Mouse (Mus musculus) adrenal gland (tissue): Measurements from ENCODE around the gene Dus1l.
"Not testable (repeated sequence)": the region's sequence is repeated elsewhere in the genome, so short reads cannot be mapped to it uniquely, and the experiment has no call there.

ENCODE experiments used
- intact Hi-C: fragments of 180-260 bp; cut with DNase I; formaldehyde crosslinking; loops from one replicate; pipeline ENCODE4 v1.15.1; 2025

Gene Dus1l

DNA sequence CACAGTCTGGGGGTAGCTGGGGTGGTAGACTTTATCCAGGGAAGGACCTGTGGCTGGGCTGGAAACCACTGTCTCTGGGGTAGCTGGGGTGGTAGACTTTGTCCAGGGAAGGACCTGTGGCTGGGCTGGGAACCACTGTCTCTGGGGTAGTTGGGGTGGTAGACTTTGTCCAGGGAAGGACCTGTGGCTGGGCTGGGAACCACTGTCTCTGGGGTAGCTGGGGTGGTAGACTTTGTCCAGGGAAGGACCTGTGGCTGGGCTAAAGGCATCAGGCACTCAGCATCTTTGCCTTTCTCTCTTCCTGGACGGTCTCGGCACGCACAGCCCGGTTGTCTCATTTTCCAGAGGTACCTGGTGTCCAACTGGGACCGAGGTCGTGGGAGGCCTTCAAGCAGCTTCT, 14.8 kb downstream of the Dus1l start:
- intact Hi-C loops, result loop anchor here (10.0 kb wide), 1 partner anchor 287 kb away; the partner anchor contains the start of gene Slc25a10

DNA sequence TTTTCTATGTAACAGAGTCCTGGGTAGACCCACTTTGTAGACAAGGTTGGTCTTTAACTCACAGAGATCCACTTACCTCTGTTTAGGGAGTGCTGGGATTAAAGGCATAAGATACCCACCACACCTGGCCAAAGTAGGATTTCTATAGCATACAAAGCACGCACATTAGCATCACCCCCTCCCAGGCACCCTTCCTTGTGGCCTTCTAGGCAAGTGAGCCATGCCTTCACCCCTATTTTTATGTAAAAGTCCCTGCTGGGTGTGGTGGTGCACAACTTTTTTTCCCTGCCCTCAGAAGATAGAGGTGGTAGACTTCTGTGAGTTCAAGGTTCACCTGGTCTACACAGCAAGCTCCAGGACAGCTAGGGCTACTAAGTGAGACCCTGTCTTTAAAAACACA, 16.3 kb downstream of the Dus1l start:
- intact Hi-C loops, result loop anchor here (5.0 to 10.0 kb wide), 2 partner anchors 123 to 285 kb away; partner anchors contain the start of gene Slc25a10

DNA sequence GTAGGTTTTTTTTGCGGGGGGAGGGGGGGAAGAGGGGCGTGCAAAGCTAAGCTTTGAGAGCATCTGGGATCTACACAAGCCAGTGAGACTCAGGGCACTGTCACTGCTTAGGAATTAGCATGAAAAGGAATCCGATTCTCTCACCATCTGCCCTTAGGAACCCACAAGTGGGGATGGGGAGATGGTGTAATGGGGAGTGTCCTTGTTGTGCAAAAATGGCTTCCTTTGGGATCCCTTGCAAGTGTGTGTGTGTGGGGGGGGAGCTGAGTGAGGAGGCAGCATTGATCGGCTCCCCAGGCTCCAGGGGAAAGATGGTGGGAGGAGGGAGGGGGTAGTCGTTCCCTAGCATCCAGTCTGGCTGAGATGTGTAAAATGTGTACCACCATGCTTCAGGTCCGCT, 19.1 kb downstream of the Dus1l start:
- intact Hi-C loops, result loop anchor here (5.0 kb wide), 1 partner anchor 120 kb away; no protein-coding TSS in a partner anchor

DNA sequence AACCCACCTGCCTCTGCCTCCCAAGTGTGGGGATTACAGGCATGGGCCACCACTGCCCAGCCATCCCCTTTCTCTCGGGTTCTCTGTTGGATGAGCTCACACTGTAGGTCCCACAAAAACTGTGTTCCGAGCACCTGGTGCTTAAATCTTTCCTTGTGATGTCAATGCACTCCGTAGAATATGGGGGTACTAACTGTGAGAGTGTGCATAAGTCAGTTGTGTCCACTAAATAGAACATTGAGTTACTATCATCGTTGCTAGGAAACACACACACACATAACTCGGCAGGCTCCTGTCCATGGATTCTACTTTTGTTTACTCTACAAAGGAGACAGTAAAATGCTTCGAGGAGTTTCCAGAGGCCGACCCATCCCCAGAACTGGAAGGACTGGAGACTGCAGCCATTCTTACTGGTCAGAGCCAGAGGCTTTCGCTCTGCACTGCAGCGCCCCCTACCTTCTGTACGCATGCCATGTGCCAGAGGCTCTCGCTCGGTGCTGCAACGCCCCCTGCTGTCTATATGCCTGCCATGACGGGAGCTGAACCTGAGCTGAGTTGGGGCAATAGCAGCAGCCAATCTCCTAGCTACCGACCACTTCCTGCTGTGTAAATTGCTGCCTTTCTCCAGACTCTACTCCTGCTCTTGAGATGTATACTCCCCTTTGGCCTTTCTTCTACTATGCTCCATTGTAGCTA, 20.3 kb downstream of the Dus1l start:
- intact Hi-C loops, result loop anchor here (1.0 to 5.0 kb wide), 2 partner anchors 55 to 119 kb away; partner anchors contain the start of gene Rac3

DNA sequence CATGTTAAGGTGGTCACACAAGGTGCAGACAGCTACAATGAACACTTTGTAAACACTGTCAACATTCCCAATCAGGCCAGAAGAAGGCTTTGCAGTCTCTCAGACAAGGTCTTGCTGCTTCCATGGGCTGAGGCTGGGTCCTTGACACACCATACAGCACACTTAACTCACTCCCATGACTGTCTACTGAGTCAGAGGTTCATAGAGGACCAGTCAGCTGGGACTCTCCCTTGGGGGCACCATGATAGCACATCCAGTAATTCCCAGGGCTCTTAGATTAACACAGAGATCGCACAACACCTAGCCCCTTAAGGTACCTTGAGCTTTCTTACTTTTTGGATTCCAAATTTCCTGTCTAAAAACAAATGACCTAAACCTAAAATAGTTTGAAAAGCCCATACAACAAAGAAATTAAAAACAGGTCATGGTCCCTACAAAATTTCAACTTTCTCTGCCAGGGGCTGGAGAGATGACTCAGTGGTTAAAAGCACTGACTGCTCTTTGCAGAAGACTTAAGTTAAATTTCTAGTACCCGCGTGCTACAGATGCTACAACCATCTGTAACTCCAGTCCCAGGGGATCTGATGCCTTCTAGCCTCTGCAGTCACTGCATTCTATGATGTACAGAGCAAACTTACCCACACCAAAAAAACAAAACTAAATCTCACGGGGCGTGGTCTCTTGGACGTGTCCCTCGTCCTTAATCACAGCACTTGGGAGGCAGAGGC, 22.6 kb downstream of the Dus1l start:
- intact Hi-C loops, result no loop called here

DNA sequence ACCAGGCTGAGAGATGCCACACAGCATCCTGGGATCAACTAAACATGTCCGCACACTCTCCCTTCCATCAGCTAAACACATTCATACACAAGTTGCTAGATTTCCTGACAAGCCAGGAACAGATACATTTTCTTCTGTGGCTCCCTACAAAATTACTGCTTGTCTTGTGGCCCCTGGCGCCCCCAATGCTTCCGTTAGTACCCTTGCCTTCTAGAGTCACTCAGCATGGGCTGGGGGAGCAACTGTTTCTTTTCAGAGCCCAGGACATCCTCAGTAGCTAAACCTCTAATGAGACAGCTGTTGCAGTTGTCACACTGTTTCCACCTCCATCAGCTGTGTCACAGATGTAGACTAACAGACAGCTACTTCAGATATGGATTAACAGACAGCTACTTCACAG, 23.5 kb downstream of the Dus1l start:
- intact Hi-C loops, result no loop called here

DNA sequence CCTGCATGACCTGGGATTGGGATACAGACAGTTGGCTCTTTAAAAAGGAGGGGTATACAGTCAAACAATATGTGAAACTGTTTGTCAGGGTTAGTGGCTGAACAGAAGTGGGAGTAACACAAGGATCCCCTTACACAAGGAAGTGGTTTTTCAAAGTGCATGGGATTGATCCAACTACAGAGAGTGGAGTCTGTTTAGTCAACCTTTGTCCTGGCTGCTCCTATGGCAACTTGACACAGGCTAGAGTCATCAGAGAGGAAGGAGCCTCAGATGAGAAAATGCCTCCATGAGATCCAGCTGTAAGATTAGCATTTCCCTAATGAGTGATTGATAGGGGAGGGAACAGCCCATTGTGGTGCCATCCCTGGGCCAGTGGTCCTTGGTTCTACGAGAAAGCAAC, 28.0 kb downstream of the Dus1l start:
- intact Hi-C loops, result no loop called here

DNA sequence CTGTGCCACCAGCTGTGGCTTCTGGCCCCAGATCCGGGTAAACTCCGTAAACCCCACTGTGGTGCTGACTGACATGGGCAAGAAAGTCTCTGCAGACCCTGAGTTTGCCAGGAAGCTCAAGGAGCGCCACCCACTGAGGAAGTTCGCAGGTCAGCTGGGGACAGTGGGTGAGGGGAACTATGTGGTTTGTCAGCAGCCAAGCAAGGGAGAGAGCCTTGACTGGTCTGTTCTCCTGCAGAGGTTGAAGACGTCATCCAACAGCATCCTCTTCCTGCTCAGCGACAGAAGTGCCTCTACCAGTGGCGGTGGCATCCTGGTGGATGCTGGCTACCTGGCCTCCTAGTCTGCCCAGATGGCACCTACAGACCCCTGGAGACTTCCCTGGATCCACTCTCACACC, 29.2 kb downstream of the Dus1l start:
- intact Hi-C loops, result not testable (repeated sequence)

DNA sequence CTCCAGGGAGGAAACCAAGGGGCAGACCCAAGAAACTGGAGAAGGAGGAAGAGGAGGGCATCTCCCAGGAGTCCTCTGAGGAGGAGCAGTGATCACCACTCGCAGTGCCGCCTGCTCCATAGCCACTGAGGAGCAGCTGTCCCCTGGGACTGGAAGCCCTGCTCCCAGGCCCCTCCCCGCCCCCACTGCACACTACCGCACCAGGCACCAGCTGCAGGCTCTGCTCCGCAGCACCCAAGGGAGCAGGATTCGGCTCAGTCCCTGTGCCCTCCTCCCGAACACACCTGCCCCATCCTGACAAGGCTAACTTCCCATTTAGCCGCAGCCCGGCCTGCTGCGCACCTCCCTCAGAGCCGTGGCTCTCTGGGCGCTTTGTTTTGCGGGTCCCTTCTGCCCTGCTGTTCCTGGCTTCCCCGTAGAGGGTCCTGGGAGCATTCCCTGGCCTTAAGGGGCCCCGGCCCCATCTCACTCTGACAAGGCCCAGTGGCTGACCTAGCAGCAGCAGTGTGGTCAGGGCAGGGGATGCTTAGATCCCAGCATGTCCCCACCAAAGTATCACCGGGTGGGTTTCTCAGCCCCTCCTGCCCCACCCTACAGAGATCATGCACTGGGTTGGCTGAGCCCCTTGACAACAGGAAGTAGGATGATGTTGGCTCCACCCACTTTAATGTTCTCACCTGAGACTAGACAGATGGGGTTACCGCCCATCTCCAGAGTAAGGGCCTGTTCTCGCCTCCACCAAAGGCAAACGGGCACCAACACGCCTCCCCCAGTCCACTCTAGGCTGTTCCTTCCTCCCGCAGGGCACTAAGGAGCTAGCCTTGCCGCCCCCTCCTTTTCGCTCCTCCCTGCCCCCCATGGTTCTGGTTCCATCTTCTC, 32.8 kb downstream of the Dus1l start:
- intact Hi-C loops, result not testable (repeated sequence)

DNA sequence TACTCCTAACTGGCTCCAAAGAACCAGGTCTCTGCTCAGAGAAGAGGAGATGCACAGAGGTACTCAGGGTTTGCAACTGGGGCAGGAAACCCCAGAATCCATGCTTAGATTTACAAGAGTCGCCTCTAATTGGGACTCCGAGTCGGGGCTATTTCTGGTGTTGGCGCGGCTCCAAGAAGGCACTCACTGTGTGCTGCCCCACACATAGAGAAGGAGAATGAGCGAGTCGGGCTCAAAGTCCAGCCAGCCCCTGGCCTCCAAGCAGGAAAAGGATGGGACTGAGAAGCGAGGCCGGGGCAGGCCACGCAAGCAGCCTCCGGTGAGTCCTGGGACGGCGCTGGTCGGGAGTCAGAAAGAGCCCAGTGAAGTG, 33.5 kb downstream of the Dus1l start, which contains the start of gene Hmga1b:
Gene Hmga1b (plus strand): TSS at position 123 of the 370 bp plus-strand sequence.
- intact Hi-C loops, result not testable (repeated sequence)

DNA sequence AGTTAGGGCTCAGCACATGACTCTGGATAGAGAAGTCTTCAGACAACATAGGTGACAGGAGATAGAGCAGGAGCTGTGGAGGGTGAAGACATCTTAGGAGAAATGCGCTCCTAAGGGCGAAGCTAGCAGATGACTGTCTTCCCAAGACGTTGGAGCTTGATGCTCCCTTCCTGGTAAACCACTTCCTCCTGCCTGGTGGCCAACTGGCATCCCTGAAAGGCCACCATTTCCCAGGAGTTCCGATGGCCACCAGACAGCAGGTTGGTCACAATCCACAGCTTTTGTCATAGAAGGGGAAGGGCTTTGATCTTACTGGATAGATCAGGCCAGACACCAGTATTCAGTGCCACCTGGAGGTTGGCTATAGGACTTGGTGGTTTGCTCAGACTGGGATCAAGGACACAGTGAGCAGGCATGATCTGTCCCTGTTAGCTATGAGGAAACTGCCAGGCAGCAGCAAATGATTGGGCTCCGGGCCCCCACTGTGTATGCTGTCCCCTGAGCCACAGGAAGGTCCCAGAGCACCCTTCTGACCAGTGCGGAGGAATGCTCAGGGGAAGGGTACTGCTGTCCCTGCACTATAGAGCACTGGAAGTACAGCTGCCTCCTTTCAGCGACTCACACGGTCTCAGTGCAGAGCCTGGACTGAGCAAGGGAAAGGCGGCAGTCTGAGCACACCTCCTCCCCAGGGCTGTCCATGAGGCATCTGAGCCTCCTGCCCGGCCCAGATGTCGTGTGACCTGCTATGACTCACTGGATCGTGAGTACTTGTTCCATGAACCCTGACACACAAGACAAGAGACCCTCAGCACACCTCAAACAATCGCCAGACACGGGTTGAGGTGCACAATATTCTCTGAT, 34.2 kb downstream of the Dus1l start:
- intact Hi-C loops, result no loop called here

DNA sequence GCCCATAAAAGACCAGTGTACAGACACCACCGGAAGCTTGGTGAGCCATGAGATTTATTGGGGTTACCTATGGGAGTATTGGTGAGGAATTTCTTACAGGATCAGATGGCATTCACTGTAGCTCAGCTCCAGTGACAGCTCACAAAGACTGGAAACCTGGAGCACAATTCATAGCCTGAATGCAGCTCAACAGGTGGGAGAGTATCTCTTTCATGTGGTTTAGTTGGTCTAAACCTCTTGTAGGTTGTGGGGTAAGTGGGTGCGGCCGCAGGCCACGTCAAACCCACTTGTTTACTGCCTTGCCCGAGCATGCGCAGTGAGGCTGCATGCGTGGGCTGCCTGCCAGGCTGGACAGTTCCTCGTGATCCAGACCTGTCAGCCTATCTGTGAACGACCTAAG, 36.0 kb downstream of the Dus1l start:
- intact Hi-C loops, result no loop called here

DNA sequence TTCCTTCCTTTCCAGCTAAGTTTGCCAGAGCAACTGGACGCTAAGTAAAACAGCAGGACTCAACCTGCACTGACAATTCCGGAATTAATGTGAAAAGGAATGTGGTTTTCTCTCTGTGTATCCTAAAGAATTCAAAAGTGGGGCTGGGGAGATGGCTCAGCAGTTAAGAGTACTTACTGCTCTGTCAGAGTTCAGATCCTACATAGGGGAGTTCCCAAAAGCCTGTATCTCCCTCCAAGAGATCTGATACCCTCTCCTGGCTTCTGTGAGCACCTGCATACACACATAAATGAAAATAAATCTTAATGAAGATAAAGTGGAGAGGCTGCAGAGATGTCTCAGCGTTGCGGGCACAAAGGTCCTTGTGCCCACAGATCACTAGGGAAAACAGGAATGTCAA, 44.6 kb downstream of the Dus1l start:
- intact Hi-C loops, result no loop called here

DNA sequence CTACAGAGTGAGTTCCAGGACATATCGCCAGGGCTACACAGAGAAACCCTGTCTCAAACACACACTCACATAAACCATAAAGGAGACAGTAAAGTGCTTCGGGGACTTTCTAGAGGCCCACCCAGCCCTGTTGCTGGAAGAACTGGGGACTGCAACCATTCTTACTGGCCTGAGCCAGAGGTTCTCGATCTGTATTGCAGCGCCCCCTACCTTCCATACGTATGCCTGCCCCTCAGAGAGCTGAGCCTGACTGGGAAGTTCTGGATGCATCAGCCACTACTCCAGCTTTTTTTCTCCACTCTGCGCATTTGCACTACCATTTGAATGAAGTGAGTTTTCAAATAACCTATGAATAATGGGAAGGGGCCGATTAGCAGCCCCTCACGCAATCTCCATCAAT, 46.8 kb downstream of the Dus1l start:
- intact Hi-C loops, result no loop called here

DNA sequence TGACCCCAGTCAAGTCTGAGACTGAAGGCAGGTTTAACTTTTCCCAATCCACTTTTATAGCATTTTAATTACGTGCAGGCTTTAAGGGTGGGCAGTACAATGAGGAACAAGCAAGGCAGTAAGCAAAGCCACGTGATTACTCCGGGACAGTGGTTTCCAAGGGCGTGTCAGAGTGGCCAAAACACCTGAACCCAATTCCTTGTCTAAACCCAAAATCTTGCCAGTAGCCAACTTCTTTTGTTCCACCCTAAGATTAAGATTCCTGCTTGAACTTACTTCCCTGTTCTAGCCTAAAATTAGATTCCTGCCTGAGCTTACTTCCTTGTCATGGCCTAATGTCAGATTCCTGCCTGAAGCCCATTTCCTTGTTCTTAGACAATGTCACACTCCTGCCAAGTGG, 48.2 kb downstream of the Dus1l start:
- intact Hi-C loops, result no loop called here

DNA sequence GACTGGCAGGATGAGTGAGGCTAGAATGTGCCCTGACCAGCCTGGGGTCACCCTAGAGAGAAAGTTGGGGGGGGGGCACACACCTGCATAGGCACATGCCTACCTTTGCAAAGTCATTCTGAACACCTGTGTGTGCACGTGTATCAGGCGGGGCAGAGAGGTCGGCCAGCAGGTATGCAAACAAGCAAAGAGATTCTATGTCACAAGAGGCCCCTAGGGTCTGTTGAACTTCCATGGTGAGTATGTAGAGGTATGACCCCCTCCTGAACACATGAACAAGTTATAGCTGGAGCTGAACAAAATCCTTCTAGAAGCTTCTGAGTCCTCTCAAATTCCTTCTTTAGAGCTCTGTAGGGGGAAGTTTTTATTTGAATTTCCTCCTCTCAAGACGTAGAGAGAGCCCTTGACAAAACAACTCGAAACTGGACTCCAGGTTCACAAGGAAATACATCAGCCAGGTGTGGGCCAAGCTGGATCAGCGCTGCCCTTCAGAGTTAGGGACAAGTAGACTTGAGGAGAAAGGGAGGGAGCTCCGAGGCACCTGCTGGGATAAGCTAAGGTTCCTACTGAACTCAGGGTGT, 52.0 kb downstream of the Dus1l start:
- intact Hi-C loops, result no loop called here

DNA sequence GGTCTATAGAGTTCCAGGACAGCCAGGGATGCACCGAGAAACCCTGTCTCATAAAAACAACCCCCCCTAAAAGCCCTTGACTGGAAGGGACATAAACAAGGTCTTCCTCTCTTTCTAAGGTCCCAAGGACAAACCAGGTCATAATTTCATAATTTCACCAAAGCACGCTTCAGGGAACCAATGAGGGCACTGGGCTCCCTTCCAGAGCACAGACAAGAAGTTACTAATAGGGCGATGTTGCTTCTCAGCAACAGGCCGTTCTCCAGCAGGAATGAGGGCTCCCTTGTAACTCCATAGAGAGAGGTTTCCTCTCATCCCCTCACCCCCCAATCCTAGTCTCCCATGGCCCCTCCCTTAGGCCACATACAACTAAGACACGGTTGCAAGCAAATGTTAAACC, 55.2 kb downstream of the Dus1l start:
- intact Hi-C loops, result no loop called here
